13 mouse cellular contexts compared by ENCODE assay signal in the genomic region with DNA sequence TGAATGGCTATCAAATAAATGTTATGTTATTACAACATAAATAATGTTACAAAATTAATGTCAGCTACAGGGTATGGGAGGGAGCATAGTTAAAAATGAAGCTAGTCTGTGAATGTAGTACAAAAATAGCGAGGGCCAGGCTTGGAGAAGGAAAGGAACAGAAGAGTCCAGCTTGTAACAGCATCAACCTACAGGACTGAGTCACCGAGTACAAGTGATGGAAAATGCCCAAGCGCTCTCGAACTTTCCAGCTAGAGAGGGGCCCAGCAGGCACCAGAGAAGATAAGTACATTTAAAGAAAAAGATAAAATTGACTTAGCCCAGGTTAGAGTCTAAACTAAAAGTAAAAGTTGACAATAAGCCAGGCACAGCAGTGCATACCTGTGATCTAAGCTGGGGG.
"Had no signal": no experiment of that assay in that cellular context is flagged by ENCODE, and none has a peak within 500 bp of the region (broad histone marks: within the 10 kb centered on the region; RNA-seq: fewer than 3 reads in every experiment).

No protein-coding gene starts in this region.

- H3K9me3 ChIP-seq: limb, embryonic 13.5 days; neural tube, embryonic 15.5 days had no signal

- H3K36me3 ChIP-seq: limb, embryonic 13.5 days; neural tube, embryonic 15.5 days had no signal

- H3K4me3 ChIP-seq: limb, embryonic 13.5 days; myocyte; neural tube, embryonic 15.5 days had no signal

- H3K27me3 ChIP-seq: limb, embryonic 13.5 days; neural tube, embryonic 15.5 days had no signal

- H3K9ac ChIP-seq: limb, embryonic 13.5 days; liver, embryonic 14.5 days; neural tube, embryonic 15.5 days had no signal

- H3K4me2 ChIP-seq: limb, embryonic 13.5 days; neural tube, embryonic 15.5 days had no signal

- H3K4me1 ChIP-seq: neural tube, embryonic 15.5 days had no signal

- H3K27ac ChIP-seq: limb, embryonic 13.5 days; liver, embryonic 14.5 days; neural tube, embryonic 15.5 days had no signal

- DNase-seq: kidney, adult 18-20 months; kidney, postnatal 14 days; left cerebral cortex, postnatal 4 days; lung, adult 18-20 months; midbrain, embryonic 14.5 days; right cerebral cortex, postnatal 4 days; spleen, adult 18-20 months; thymus, adult 18-20 months; thymus, postnatal 14 days had no signal
